Mouse (Mus musculus) liver, postnatal 0 days (tissue): ENCODE results near the gene Ywhae. TPM values are rescaled to one million over a fixed set of nuclear protein-coding genes. Genes with fewer than 3 reads are reported as not detected.

Experiments used
- ATAC-seq: fragments of 200-750 bp; cut with Nextera tagmentation; 2 replicates; pipeline ENCODE4 v1.8.0; 2017; ENCODE audit warnings: mild to moderate bottlenecking, moderate library complexity
- DNase-seq: peaks from one replicate; pipeline ENCODE4 v3.0.0-alpha.2; 2016
- H3K27ac ChIP-seq: fragments of 300-500 bp; sonication (generic); 2 replicates; pipeline ENCODE4 v1.5.1; 2014; ENCODE audit warnings: antibody characterized with exemption, moderate library complexity, mild to moderate bottlenecking, low read depth
- H3K27me3 ChIP-seq: fragments of 300-500 bp; sonication (generic); 2 replicates; pipeline ENCODE4 v1.6.1; 2014; ENCODE audit warnings: low read length, control low read depth, mixed read lengths; ENCODE audit not compliant: insufficient read depth
- H3K36me3 ChIP-seq: fragments of 300-500 bp; sonication (generic); replicated peaks from 2 replicates; pipeline ENCODE4 v1.6.1; 2014; ENCODE audit warnings: mild to moderate bottlenecking, control low read depth, low read length, moderate library complexity, mixed read lengths; ENCODE audit not compliant: insufficient read depth
- H3K4me1 ChIP-seq: fragments of 300-500 bp; sonication (generic); 2 replicates; pipeline ENCODE4 v1.6.1; 2014; ENCODE audit warnings: antibody characterized with exemption, mild to moderate bottlenecking, control low read depth; ENCODE audit not compliant: insufficient read depth
- H3K4me2 ChIP-seq: fragments of 300-500 bp; sonication (generic); 2 replicates; pipeline ENCODE4 v1.6.1; 2014; ENCODE audit warnings: low read depth, mild to moderate bottlenecking, low read length, moderate library complexity, mixed read lengths
- H3K4me3 ChIP-seq: fragments of 300-500 bp; sonication (generic); 2 replicates; pipeline ENCODE4 v1.5.1; 2014; ENCODE audit warnings: low read depth, low read length
- H3K9ac ChIP-seq: fragments of 300-500 bp; sonication (generic); replicated peaks from 2 replicates; pipeline ENCODE4 v1.6.1; 2014; ENCODE audit warnings: mild to moderate bottlenecking, moderate library complexity
- H3K9me3 ChIP-seq: fragments of 300-500 bp; sonication (generic); 2 replicates; pipeline ENCODE4 v1.6.1; 2016; ENCODE audit warnings: mild to moderate bottlenecking, control low read depth, low read length, mixed read lengths
- CTCF ChIP-seq: sonication (generic); IDR thresholded peaks from 2 replicates; pipeline ENCODE4 v1.5.1; 2016; ENCODE audit warnings: antibody characterized with exemption, low read depth
- EP300 ChIP-seq: IDR thresholded peaks from 2 replicates; pipeline ENCODE4 v1.6.1; 2016; ENCODE audit warnings: antibody characterized with exemption, low read depth, mild to moderate bottlenecking
- WGBS: fragments of 180-500 bp; shearing (Covaris S2); extraction: QIAGEN DNeasy Blood & Tissue Kit; methylation state at CpG from one replicate; pipeline ENCODE4 v1.1.7; 2014; ENCODE audit not compliant: insufficient replicate concordance; 5-methylcytosine and 5-hydroxymethylcytosine counted together
- polyA plus RNA-seq: library from polyadenylated mRNA; unstranded; fragments of >200 nt; fragmentation: Nextera tagmentation; extraction: Ambion mirVana; gene quantifications from 2 replicates; pipeline ENCODE4 v1.2.1, GENCODE M21; 2015

Ywhae gene
- polyA plus RNA-seq, 1 experiment from 2014 or later: 204 TPM

DNA sequence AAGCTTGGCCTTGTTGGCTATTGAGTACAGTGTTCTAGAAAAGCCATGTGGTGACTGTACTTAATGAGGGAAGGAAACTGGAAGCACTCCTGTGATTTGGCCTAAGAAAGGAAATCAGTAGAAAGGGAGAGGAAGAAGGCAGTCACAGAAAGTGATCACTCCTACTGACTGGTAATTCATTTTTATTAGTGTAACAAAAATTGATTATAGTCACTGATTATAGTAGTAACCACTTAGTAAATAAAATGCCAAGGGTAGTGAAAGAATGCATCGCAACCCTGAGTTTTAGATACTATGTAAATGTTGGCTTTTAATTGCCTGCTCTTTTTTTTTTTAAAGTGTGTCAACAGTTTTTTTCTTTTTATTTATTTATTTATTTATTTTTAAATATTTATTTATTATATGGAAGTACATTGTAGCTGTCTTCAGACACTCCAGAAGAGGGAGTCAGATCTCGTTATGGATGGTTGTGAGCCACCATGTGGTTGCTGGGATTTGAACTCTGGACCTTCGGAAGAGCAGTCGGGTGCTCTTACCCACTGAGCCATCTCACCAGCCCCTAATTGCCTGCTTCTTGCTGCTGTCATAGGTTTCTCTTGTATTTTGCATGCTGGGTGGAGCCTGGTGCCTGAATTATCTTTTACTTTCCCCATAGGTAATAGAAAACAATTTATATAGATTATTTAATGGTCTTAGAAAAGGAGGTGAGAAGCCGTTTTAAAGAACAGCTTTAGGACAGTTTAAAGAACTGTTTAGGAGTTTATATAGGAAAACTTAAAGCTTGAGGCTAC lies 3.0 kb downstream of the Ywhae start:
- ATAC-seq: no peak
- H3K4me3 ChIP-seq: peak overlapping the region; percentile 96; the same call in 1 of the 2 replicates
- peak overlapping the region; percentile 90 for H3K4me2 ChIP-seq
- TF ChIP-seq CTCF: no peak
- no peak for TF ChIP-seq EP300
- no peak overlapping the region for H3K27ac ChIP-seq
- no peak for DNase-seq
- 70% methylated on average over 5 of the region's 5 CpGs for WGBS
- no peak overlapping the region for H3K9ac ChIP-seq
- no peaks in the 10 kb centered on the region for H3K9me3 ChIP-seq
- H3K27me3 ChIP-seq: no peaks in the 10 kb centered on the region
- H3K4me1 ChIP-seq: peaks cover 39% of the 10 kb centered on the region
- peaks cover 7% of the 10 kb centered on the region; the same call in 1 of the 2 replicates for H3K36me3 ChIP-seq

DNA sequence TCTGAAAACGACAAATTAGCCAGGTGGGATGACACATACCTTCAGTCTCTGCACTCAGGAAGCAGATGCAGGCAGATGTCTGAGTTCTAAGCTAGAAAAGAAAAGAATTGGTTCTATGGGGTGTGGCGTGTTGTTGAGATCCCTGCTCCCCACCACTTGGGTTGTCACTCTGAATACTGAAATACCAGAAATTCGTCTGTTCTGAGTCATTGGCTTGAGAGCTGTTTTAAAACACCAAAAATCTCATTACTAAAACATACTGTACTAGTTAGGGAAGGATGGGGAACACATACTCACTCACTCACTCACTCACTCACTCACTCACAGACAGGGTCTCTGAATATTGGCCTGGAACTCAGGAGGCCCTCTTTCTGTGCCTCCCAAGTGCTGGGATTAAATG lies 4.3 kb downstream of the Ywhae start:
- H3K9me3 ChIP-seq: no peaks in the 10 kb centered on the region
- H3K36me3 ChIP-seq: peaks cover 7% of the 10 kb centered on the region; the same call in 1 of the 2 replicates
- H3K9ac ChIP-seq: no peak overlapping the region; the same call in 1 of the 2 replicates
- 48% methylated on average over 3 of the region's 3 CpGs for WGBS
- no peak overlapping the region for H3K4me3 ChIP-seq
- no peak for DNase-seq
- H3K4me1 ChIP-seq: peaks cover 46% of the 10 kb centered on the region
- no peak for TF ChIP-seq EP300
- no peak for TF ChIP-seq CTCF
- no peak for ATAC-seq
- H3K4me2 ChIP-seq: peak overlapping the region; percentile 24; the same call in 1 of the 2 replicates
- no peaks in the 10 kb centered on the region for H3K27me3 ChIP-seq
- H3K27ac ChIP-seq: peak overlapping the region; percentile 41; the same call in 1 of the 2 replicates

DNA sequence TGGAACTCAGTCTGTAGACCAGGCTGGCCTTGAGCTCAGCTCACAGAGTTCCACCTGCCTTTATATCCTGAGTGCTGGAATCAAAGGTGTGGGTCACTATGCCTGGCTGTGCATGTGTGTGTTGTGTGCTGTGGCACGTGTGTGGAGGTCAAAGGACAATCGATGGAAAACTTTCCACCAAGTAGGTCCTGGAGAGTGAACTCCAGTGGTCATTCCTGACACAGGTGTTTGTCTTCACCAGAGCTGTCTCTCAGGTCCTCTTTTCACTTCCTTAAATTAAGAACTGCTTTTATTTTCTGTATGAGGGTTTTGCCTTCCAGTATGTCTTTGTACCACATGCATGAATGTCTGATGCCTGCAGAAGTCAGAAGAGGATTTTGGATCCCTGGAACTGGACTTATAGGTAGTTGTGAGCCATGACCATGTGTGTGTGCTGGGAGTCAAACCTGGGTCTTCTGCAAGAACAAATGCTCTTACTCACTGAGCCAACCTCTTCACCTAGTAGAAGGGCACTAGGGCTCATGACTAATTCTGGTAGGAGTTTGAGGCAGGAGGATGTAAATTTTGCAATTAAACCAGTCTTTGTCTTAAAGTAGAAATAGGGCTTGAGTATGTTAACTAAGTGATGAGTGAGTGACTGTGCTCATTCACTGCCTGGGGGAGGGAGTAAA lies 5.3 kb downstream of the Ywhae start:
- no peak overlapping the region for H3K4me3 ChIP-seq
- no peak overlapping the region for H3K9ac ChIP-seq
- peak overlapping the region; percentile 38; the same call in 1 of the 2 replicates for H3K4me2 ChIP-seq
- TF ChIP-seq EP300 (no peak), CTCF (no peak)
- DNase-seq (peak; percentile 33), ATAC-seq (peak; percentile 49)
- peak overlapping the region; percentile 60 for H3K27ac ChIP-seq
- H3K36me3 ChIP-seq: peaks cover 7% of the 10 kb centered on the region; the same call in 1 of the 2 replicates
- H3K9me3 ChIP-seq: no peaks in the 10 kb centered on the region
- H3K27me3 ChIP-seq: no peaks in the 10 kb centered on the region
- H3K4me1 ChIP-seq: peaks cover 45% of the 10 kb centered on the region
- WGBS: 55% methylated on average over 2 of the region's 2 CpGs

DNA sequence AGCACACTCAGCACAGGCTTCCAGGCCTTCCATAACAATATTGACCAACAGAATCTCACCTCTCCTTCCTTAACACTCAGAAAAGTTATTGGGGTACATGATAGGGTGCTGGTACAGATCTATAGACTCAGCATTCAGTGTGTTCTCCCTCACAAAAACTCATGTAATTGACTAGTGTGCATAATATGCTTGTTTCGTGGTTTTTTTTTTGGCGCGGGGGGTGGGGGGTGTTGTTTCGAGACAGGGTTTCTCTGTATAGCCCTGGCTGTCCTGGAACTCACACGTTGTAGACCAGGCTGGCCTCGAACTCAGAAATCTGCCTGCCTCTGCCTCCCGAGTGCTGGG lies 5.8 kb downstream of the Ywhae start:
- TF ChIP-seq CTCF (no peak), EP300 (no peak)

DNA sequence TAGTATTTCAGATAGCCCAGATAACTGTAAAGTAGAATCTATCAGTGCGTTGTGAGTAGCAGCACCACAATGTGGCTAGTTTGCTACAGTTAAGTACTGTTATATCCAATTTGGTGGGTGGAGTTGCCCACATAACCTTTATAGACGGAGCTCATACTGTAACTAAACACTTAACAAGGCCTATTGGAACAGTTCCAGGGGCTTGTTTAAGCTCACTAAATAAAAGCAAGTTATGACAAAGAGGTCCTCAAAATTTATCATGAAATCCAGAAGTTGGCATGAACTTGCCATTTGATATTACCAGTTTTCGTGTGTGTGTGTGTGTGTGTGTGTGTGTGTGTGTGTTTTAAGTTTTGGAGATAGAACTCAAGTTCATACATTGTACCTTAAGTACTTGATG lies 7.5 kb downstream of the Ywhae start:
- Histone ChIP-seq H3K9me3 (no peaks in the 10 kb centered on the region), H3K36me3 (peaks cover 7% of the 10 kb centered on the region; the same call in 1 of the 2 replicates), H3K27ac (no peak overlapping the region), H3K9ac (no peak overlapping the region), H3K4me1 (peaks cover 39% of the 10 kb centered on the region), H3K4me3 (no peak overlapping the region), H3K27me3 (no peaks in the 10 kb centered on the region), H3K4me2 (no peak overlapping the region; the same call in 1 of the 2 replicates)
- TF ChIP-seq EP300 (no peak), CTCF (no peak)
- ATAC-seq (no peak), DNase-seq (no peak)
- 63% methylated on average over 3 of the region's 3 CpGs for WGBS

More for the DNA sequence above, 5.8 kb downstream of the Ywhae start:
- Histone ChIP-seq H3K27me3 (no peaks in the 10 kb centered on the region), H3K4me3 (no peak overlapping the region), H3K9me3 (no peaks in the 10 kb centered on the region), H3K36me3 (peaks cover 7% of the 10 kb centered on the region; the same call in 1 of the 2 replicates), H3K4me2 (peak overlapping the region; percentile 38; the same call in 1 of the 2 replicates), H3K9ac (no peak overlapping the region), H3K27ac (peak overlapping the region; percentile 60), H3K4me1 (peaks cover 45% of the 10 kb centered on the region)
- ATAC-seq: no peak
- DNase-seq: no peak
- 83% methylated on average over 7 of the region's 7 CpGs for WGBS

DNA sequence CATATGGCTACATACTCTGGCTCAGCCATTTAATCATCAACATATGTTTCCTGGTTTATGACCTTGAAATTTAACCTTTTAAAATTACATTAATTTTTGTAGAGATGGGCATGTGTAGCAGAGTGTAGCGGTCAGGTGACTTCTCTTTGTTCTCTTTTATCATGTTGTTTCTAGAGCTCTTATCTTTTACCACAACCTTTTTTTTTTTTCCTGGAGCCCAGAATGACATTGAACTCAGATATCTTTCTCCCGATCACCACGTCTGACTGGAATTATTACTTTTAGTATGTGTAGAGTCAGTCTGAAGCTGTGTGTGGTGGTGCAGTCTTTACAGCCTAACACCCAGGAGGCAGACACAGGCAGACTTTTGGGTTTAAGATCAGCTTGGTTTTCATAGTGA lies 8.9 kb downstream of the Ywhae start:
- Histone ChIP-seq H3K27me3 (no peaks in the 10 kb centered on the region), H3K36me3 (peaks cover 7% of the 10 kb centered on the region; the same call in 1 of the 2 replicates), H3K9ac (no peak overlapping the region), H3K4me1 (peaks cover 37% of the 10 kb centered on the region), H3K27ac (no peak overlapping the region), H3K4me3 (no peak overlapping the region), H3K4me2 (no peak overlapping the region), H3K9me3 (no peaks in the 10 kb centered on the region)
- DNase-seq (no peak), ATAC-seq (peak; percentile 7; the same call in 1 of the 2 replicates)
- WGBS: 34% methylated on average over 3 of the region's 3 CpGs
- TF ChIP-seq CTCF: no peak
- no peak for TF ChIP-seq EP300
